Mouse (Mus musculus) monocyte, adult 5-6 weeks (primary cell): ENCODE data around the gene Cntnap1. TPM values are rescaled to one million over a fixed set of nuclear protein-coding genes. Genes with fewer than 3 reads are reported as not detected.

Source experiments
- ATAC-seq: fragments of 153-309, 156-312 bp; replicated peaks from 2 replicates; pipeline ENCODE4 v1.8.0; 2017; ENCODE audit warnings: mild to moderate bottlenecking; ENCODE audit not compliant: low TSS enrichment, insufficient number of reproducible peaks, severe bottlenecking, poor library complexity, low FRiP score
- total RNA-seq: library from RNA; stranded (forward); fragments of 200-1000, 200-491, 200-594 nt; gene quantifications from 3 replicates; pipeline ENCODE4 v1.2.3, GENCODE M21; 2017

Cntnap1 gene
- total RNA-seq, 1 experiment from 2014 or later, result 0.95 TPM

DNA sequence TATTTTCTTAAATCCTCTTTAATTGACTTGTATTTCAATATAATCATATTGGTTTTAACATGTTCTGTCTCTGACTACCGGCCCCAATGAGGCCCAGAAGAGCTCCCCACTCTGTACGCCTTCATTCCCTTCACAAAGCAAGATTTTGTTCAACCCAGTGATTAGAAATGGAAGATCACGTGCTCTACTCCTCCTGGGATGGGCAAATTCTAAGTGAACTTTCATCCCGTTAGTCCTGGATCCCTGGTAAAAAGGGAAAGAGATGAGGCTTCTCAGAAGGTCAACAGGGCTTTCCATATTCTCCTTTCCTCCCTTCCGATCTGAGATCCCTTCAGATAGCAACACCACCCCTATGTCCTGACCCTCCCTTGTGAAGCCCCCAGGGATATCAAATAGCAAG, 60.2 kb downstream of the Cntnap1 start:
- no peak for ATAC-seq

DNA sequence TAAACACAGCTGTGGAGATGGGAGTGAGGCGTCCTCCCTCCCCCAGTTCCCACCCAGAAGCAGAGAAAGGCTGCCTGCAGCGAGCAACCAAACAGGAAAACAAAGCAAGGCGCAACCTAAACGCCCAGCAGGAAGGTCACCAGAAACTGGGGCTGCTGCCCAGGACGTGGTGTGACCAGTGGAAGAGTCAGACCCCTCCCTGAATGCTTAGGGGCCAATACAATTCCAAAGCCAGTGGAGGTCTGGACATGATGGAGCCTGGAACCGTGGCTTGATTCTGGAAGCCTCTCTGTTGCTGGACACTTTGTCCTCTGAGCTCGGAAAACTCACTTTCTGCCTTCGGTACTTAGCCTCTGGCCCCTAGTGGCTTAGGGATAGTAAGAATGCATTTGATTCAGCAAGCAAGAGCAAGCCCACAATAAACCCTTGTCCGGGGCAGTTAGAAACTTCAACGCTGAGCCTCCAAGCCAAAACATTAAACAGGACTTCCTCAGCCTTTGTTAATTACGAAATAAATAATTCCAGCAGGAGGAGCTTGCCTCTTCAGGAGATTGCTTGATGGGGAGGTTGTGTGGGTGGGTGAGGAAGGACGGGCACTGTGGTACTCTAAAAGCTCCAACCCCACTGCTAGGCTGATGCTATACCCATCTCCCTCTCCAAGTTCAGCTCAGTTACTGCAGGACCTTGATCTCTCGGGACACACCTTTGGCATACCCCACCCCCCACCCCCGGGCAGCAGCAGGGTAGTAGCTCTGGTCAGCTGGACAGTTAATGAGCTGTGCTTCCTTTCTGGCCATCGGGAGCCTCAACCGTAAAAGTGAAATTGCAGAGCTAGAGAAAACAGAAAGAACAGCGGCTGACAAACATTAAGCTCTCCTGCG, 60.9 kb downstream of the Cntnap1 start:
- ATAC-seq, result no peak

DNA sequence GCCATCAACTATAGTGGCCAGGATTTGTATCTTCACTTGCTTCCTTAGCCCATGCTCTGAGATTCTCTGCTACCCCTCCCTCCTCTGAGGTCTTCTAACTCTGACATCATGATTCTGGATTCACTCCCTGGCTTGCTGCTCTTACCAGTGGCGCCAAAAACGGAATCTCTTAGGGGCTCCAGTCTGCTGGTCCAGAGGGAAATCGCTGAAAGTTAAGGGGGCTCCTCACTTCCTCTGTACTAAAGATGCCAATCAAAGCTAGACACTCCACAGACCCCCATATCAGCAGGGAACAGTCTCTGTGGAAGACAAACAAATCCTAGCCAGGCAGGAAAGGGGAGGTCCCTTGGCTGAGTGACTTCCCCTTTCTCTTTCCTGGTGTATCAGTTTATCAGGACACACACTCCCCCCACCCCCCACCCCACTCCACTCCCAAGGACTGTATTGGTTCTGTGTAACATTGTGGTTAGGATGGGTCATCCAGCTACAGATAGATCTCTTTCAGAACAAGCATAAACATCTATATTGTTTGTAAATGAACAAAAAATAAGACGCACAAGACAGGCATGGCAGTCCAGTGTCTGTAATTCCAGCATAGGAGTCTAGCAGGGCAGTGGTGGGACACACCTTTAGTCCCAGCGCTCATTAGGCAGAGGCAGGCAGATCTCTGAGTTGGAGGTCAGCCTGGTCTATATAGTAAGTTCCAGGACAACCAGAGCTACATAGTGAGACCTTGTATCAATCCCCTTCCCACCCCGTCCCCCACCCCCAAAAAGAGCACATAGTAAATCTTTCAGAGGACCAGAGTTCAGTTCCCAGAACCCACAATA, 61.9 kb downstream of the Cntnap1 start:
- no peak for ATAC-seq

DNA sequence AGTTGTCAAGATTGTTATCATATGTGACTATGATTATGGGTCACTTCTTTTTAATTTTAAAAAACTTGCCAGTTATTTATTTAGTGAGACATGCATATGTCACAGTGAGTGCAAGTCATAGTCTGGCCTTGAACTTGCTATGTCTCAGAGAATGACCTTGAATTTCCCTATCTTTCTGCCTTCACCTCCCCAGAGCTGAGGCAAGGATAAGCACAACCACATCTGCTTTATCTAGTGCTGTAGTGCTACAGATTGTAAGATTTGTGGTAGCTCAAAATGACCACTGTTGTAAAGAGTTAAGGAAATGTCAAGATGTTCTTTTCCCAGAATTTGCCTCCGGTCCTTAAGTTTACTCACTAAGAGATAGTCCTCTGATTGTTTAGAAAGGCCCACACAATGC, 62.9 kb downstream of the Cntnap1 start:
- ATAC-seq, result no peak

DNA sequence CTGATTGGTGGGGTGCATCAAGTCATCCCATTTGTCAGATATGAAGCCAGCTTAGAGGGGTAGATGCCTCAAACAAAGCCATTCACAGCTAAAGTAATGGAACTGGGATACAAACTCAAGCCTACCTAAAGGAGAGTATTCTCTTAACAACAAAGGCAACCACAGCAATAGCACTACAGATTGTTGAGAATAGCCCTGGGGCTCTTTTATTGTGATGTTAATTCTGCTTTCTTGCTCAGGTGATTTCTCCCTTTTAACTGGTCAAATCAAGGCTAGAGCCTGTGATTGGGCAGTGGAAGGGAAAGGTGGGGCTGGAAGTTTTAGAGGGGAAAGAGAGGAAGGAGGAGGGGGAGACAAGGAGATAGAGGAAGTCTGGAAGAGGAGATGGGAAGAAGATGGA, 63.8 kb downstream of the Cntnap1 start:
- ATAC-seq, result no peak

DNA sequence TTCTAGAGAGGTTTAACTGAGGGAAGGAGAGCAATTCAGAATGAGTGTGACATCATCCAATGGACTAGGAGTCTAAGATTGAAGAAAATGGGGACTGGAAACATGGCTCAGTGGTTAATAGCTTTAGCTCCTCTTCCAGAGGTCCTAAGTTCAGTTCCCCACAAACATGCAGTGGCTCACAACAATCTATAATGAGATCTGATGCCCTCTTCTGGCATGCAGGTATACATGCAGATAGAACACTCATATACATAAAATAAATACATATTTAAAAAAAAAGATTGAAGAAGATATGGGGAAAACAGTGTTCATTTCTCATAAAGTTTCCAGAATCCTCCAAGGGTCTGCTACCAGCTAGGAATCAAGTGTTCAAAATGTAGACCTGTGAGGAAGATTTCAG, 65.1 kb downstream of the Cntnap1 start:
- no peak for ATAC-seq

DNA sequence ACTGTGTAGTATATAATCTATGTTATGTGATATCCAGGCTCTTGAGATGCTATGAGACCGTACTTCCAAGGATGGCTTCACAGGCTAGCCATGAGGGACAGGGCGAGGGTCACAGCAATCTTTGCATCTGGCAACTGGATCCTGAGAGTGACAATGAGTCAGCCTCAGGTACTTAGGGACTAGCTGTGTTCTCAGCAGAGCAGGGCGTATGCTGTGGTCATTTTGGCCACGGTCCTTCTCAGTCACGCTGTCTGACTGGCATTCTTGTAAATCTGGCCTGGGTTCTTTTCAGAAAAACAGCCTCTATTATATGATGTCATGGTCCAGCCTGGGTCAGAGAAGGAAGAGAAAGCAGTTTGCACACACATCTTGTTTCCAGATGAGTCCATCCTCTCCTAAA, 66.5 kb downstream of the Cntnap1 start:
- ATAC-seq, result no peak

DNA sequence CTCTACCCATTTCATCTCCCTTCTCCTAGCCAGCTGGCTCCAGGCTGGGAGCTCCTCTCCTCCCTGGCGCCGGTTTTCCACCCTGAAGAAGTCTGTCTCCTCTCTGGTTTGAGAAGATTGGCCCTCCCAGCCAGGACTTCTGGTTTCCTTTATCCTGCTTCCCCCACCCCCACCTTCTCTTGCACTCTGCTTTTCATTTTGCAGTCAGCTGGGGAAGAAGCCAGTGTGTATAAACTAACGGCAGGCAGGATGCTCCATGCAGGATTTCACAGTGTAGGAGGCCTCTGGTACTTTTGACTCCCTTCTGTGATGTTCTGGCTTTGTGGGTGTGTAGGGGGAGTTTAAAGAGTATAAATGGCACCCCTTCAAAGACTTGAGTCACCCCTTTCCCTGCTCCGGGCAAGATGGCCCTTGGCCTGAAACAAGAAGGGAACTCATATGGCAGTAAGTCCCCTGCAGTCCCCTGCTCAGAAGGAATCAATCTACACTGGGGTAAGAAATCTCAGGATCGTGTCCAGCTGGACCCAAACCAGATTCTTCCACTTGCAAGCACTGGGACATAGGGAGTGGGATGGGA, 67.8 kb downstream of the Cntnap1 start:
- no peak for ATAC-seq

Other genes starting within 250 kb of the Cntnap1 start
- gene Stat3, start 231.0 kb upstream of the Cntnap1 start, total RNA-seq, result 328 to 413 TPM (median 368 TPM) in 3 replicates
- gene Cavin1, start 199.6 kb upstream of the Cntnap1 start, total RNA-seq, result 0.32 to 2.5 TPM in 2 of 3 replicates, not detected in the other
- 26.0 to 42.7 TPM (median 37.5 TPM) in 3 replicates for gene Atp6v0a1, start 161.1 kb upstream of the Cntnap1 start, total RNA-seq
- gene Naglu, start 100.5 kb upstream of the Cntnap1 start, total RNA-seq, result 5.6 to 14.8 TPM (median 9.9 TPM) in 3 replicates
- gene Hsd17b1, start 92.1 kb upstream of the Cntnap1 start, total RNA-seq, result 0.68 TPM in 1 of 3 replicates, not detected in the others
- 11.4 to 16.6 TPM (median 16.1 TPM) in 3 replicates for gene Coasy, start 88.0 kb upstream of the Cntnap1 start, total RNA-seq
- gene Mlx, start 83.2 kb upstream of the Cntnap1 start, total RNA-seq, result 61.7 to 74.7 TPM (median 71.4 TPM) in 3 replicates
- 5.0 to 6.2 TPM in 2 of 3 replicates, not detected in the other for gene Psmc3ip, start 75.1 kb upstream of the Cntnap1 start, total RNA-seq
- 57.9 to 79.4 TPM (median 63.0 TPM) in 3 replicates for gene Retreg3, start 50.6 kb upstream of the Cntnap1 start, total RNA-seq
- gene Tubg1, start 50.6 kb upstream of the Cntnap1 start, total RNA-seq, result 8.2 to 25.6 TPM (median 11.0 TPM) in 3 replicates
- gene Tubg2, start 14.6 kb upstream of the Cntnap1 start, total RNA-seq, result not detected in 3 replicates
- 2.2 to 6.3 TPM (median 4.0 TPM) in 3 replicates for gene Plekhh3, start 828 bp downstream of the Cntnap1 start, total RNA-seq
- 0.38 TPM in 1 of 3 replicates, not detected in the others for gene Ccr10, start 4.9 kb downstream of the Cntnap1 start, total RNA-seq
- 30.2 to 66.9 TPM (median 42.6 TPM) in 3 replicates for gene Ezh1, start 55.9 kb downstream of the Cntnap1 start, total RNA-seq
- not detected in 3 replicates for gene Ramp2, start 75.5 kb downstream of the Cntnap1 start, total RNA-seq
- gene Vps25, start 83.2 kb downstream of the Cntnap1 start, total RNA-seq, result 42.7 to 62.9 TPM (median 53.8 TPM) in 3 replicates
- 0.11 to 1.7 TPM (median 0.19 TPM) in 3 replicates for gene Wnk4, start 90.0 kb downstream of the Cntnap1 start, total RNA-seq
- gene Cntd1, start 108.5 kb downstream of the Cntnap1 start, total RNA-seq, result 1.8 to 3.2 TPM in 2 of 3 replicates, not detected in the other
- gene Coa3, start 108.6 kb downstream of the Cntnap1 start, total RNA-seq, result 18.8 to 43.1 TPM (median 26.8 TPM) in 3 replicates
- 266 to 274 TPM (median 274 TPM) in 3 replicates for gene Becn1, start 131.8 kb downstream of the Cntnap1 start, total RNA-seq
- gene Psme3, start 145.7 kb downstream of the Cntnap1 start, total RNA-seq, result 51.0 to 74.7 TPM (median 73.3 TPM) in 3 replicates
- gene Aoc2, start 154.5 kb downstream of the Cntnap1 start, total RNA-seq, result 0.53 to 3.6 TPM (median 1.8 TPM) in 3 replicates
- not detected in 3 replicates for gene Aoc3, start 160.1 kb downstream of the Cntnap1 start, total RNA-seq
- gene G6pc, start 197.0 kb downstream of the Cntnap1 start, total RNA-seq, result not detected in 3 replicates
- gene Aarsd1, start 247.1 kb downstream of the Cntnap1 start, total RNA-seq, result 15.4 to 24.5 TPM (median 20.8 TPM) in 3 replicates